Mouse (Mus musculus) adrenal gland, adult 8-10 months (tissue): ENCODE measurements around the gene Ceacam18. TPM values are rescaled to one million over a fixed set of nuclear protein-coding genes. Genes with fewer than 3 reads are reported as not detected.
"Not testable (repeated sequence)": the region's sequence is repeated elsewhere in the genome, so short reads cannot be mapped to it uniquely, and the experiment has no call there.

ENCODE experiments used
- DNase-seq: peaks from one replicate; pipeline ENCODE4 v3.0.0; 2022
- total RNA-seq, 4 experiments: library from RNA; stranded (reverse); gene quantifications; 2 replicates each; pipeline ENCODE4 v1.2.4; 2022

Ceacam18 gene
- total RNA-seq, 4 experiments from 2014 or later = 0.15 to 0.22 (median 0.19) TPM; not detected in 1

- no peak for DNase-seq
Observed at GRCm38 (mm10) chr7:43668582-43668981, 34.1 kb downstream of the Ceacam18 start.

- DNase-seq = no peak
Observed at GRCm38 (mm10) chr7:43671064-43671808, 36.7 kb downstream of the Ceacam18 start.

- DNase-seq = peak; percentile 95
Observed at GRCm38 (mm10) chr7:43671809-43672580, 37.5 kb downstream of the Ceacam18 start, which contains the start of gene Ctu1. Gene Ctu1 (plus strand): TSS chr7:43672016.

DNA sequence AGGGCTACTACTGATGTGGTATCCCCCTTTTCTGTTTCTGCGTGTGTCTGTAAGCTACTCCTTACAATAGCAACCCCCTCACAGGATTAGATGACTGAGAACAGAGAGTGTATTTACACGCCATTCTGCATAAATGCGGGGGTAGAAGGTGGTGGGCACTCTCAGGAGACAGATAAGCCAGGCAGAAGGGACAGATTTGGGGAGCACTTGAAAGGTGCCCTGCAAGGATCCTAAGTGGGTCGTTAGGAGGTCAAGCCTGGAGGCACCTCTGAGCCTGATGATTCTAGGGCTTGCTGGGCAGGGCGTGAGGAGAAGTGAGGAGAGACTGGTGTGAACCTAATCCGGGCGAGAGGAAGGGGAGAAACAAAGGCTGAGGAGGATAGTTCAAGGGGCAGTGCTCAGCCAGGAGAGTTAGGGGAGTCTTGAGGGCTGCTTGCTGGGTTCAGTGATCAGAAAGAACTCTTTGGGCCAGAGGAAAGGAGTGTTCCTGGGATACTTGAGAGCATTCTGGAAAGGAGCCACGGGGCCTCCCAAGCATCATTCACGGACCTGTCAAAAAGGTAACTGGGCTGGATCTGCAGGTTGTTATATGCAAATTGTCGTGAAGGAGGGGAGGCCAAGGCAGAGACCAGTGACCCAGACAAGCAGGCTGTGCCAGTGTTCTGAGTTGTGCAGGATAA, 38.2 kb downstream of the Ceacam18 start:
- DNase-seq = no peak

GRCm38 (mm10) chr7:43675091-43675490, 40.6 kb downstream of the Ceacam18 start:
- no peak for DNase-seq

DNA sequence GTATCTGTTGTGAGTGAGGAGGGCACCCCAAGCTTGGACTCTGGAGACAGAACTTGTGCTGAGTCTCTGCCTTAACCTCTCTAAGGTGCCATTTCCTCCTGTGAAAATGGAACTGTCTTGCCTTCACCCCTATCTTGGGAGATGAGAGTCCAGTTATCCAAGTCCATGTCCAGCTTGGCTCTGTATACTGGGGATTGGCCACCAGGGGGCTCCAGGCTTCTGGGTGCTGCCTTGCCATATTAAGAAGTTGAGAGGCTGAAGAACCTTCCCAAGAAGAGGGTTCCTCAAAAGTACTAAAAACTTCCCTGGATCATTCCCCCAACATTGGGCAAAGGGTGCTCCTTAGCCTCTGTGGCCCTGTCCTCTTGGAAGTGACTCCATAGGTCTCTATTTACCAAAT, 44.0 kb downstream of the Ceacam18 start:
- DNase-seq = no peak

- DNase-seq = no peak
Observed at GRCm38 (mm10) chr7:43680960-43681359, 46.5 kb downstream of the Ceacam18 start.

DNA sequence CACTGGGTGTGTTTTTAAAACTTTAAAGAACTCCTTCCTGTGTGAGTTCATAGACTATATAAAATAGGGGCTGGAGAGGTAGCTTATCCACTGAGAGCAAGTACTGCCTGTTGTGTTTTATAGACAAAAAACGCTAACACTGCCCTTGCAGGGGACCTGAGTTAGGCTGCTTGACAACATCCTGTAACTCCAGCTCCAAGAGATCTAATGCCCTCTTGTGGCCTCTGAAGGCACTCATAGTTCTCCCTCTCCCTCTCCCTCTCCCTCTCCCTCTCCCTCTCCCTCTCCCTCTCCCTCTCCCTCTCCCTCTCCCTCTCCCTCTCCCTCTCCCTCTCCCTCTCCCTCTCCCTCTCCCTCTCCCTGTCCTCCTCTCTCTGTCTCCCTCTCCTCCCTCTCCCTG, 48.0 kb downstream of the Ceacam18 start:
- not testable (repeated sequence) for DNase-seq

DNA sequence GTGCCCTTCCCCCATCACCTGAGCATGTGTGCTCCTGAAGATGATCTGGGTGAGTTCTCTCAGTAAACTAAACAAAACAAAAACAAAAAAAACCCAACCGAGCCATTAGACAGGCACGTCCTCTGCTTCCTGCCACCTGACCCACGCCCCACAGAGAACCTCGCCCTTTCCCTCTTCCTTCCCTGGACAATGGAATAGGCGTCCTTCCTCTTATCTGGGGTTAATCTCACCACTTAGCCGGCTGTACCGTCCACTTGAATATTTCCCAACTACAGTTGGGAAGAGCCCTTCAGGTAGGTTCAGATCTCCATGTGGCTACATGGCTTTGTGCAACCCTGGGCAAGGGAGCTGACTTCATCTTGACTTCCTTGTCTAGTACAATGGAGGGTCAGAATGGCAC, 50.6 kb downstream of the Ceacam18 start:
- no peak for DNase-seq

DNA sequence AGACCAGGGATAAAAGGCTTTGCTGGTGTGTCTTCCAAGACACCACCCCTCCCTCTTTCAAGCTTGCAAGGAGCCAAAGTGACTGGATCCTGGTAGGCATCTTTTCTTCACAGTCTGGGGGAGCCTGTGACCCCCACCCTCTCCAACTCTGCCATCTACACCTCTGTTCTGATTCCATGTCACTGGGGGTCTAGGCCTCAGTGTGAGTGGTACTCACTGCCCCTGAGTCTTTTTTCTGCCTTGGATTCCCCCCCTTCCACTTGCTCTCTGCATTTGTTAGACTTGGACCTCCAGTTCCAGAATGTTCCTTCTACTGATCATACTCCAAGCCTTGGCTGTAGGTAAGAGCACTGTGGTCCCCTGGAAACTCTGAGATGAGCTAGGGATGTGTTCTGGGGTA, 55.6 kb downstream of the Ceacam18 start, which contains the start of gene Klk14:
TSS of gene Klk14 (plus strand) at position 301 of the 400 bp plus-strand sequence.
- DNase-seq = no peak

Other genes with a start within 250 kb of the Ceacam18 start
- under 1 TPM; 0.12 to 0.52 (median 0.38) TPM for gene Siglecg, start 226.5 kb upstream of the Ceacam18 start, total RNA-seq
- not detected for gene Lim2, start 207.0 kb upstream of the Ceacam18 start, total RNA-seq
- 1 to 10 TPM in 3 of 4 experiments, under 1 TPM in 1; 0.77 to 1.3 (median 1.1) TPM for gene Nkg7, start 197.6 kb upstream of the Ceacam18 start, total RNA-seq
- gene Cldnd2, start 193.9 kb upstream of the Ceacam18 start, total RNA-seq = not detected
- 100 to 1,000 TPM; 286 to 399 (median 360) TPM for gene Etfb, start 190.6 kb upstream of the Ceacam18 start, total RNA-seq
- gene Gm45233, start 190.6 kb upstream of the Ceacam18 start, total RNA-seq = 1 to 10 TPM in 1 of 4 experiments, under 1 TPM in 2, not detected in 1; 0.35 to 3.3 (median 0.80) TPM
- 1 to 10 TPM; 1.3 to 4.3 (median 3.1) TPM for gene Vsig10l, start 171.6 kb upstream of the Ceacam18 start, total RNA-seq
- 1 to 10 TPM; 2.9 to 4.8 (median 3.6) TPM for gene Iglon5, start 144.6 kb upstream of the Ceacam18 start, total RNA-seq
- not detected for gene 4931406B18Rik, start 128.8 kb upstream of the Ceacam18 start, total RNA-seq
- 1 to 10 TPM; 4.0 to 7.3 (median 5.9) TPM for gene Cd33, start 90.3 kb upstream of the Ceacam18 start, total RNA-seq
- gene Zfp658, start 72.5 kb upstream of the Ceacam18 start, total RNA-seq = 1 to 10 TPM; 2.8 to 4.1 (median 3.5) TPM
- gene Zfp719, start 55.1 kb upstream of the Ceacam18 start, total RNA-seq = 10 to 100 TPM; 17.8 to 22.1 (median 19.4) TPM
- gene Zfp819, start 27.5 kb upstream of the Ceacam18 start, total RNA-seq = not detected
- gene Siglece, start 25.5 kb downstream of the Ceacam18 start, total RNA-seq = 1 to 10 TPM; 2.3 to 4.3 (median 3.5) TPM
- gene Ctu1, start 37.3 kb downstream of the Ceacam18 start, total RNA-seq = 10 to 100 TPM; 11.5 to 13.4 (median 12.6) TPM
- not detected for gene Klk14, start 55.7 kb downstream of the Ceacam18 start, total RNA-seq
- under 1 TPM in 2 of 4 experiments, not detected in 2; 0.15 to 0.16 TPM for gene Klk13, start 77.9 kb downstream of the Ceacam18 start, total RNA-seq
- not detected for gene Klk12, start 134.2 kb downstream of the Ceacam18 start, total RNA-seq
- gene Klk11, start 139.9 kb downstream of the Ceacam18 start, total RNA-seq = under 1 TPM in 1 of 4 experiments, not detected in 3; 0.32 TPM
- gene Klk10, start 146.3 kb downstream of the Ceacam18 start, total RNA-seq = under 1 TPM; 0.23 to 0.68 (median 0.52) TPM
- gene Klk9, start 157.2 kb downstream of the Ceacam18 start, total RNA-seq = not detected
- gene Klk8, start 162.9 kb downstream of the Ceacam18 start, total RNA-seq = 1 to 10 TPM; 1.8 to 3.7 (median 3.2) TPM
- gene Klk7, start 176.6 kb downstream of the Ceacam18 start, total RNA-seq = not detected
- not detected for gene Klk6, start 189.8 kb downstream of the Ceacam18 start, total RNA-seq
- not detected for gene Klk5, start 207.3 kb downstream of the Ceacam18 start, total RNA-seq
- not detected for gene Klk4, start 246.5 kb downstream of the Ceacam18 start, total RNA-seq